Mouse (Mus musculus) thymus, postnatal 25 days (tissue): ENCODE data around the gene Hist2h2aa1.

Source experiments
- DNase-seq: peaks from one replicate; pipeline ENCODE4 v3.0.0; 2022

Hist2h2aa1 gene

DNA sequence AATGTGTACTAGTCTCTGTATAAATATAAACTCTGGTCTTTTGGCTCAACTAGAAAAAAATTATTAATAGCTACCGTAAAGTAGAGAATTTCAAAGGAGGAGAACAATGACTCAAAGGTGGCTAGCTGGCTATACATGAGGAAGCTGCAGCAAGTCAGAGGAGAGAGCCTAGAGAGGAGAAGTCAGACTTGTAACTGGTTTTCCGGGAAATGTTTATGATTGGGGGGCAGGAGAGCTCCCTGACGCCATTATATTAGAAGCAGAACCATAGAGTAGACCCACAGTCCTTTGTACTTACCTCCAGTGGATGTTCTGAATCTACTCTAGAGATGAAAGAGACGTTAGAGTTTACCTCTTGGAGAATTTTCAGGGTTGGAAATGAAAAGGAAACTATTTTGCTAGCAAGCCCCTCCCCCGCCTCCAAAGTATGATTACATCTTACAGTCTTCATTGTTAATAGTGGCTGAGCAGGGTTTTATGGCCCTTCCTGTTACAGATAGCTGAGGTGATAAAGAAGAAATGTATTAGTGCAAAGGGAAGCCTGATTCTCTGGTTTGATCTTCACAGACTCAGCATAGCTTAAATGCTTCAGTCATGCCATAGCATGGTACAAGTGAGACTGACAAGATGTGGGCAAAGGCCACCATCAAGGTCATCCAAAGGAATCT, 10.8 kb downstream of the Hist2h2aa1 start:
- DNase-seq, result no peak

DNA sequence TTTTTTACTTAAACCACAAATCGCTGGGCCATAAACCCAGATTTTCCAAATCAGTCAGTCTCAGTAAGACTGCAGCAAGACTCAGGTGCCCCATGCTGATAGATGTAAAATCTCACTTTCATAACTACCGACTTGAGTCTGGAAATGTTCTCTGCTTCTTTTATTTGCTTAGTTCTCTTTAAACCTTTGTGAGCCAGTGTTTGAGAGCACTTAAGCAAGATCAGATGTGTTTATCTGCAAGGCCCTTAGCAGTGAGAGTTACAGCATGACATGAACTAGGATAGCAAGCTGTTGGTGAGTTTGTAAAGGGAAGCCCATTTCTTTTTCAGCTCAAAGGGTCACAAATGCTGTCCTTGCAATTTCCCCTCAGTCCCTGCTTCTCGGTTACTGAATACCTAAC, 11.9 kb downstream of the Hist2h2aa1 start:
- no peak for DNase-seq

DNA sequence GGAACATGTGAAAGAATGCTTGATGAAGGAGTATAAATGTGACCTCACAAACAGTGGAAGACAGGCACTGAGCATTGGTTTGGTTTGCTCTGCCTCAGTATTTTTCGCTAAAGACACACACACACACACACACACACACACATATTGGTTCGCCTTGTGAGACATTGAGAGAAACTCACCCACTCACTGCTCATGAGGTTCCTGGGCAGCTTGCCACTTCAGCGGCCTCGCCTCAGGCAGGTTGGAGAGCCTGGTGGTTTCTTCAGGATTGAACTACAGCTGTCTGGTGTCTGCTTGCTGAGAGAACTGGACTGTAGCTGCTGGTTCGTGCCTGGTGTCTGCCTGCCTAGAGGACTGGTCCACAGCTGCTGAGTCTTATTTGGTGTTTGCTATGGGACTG, 14.9 kb downstream of the Hist2h2aa1 start:
- DNase-seq, result no peak

DNA sequence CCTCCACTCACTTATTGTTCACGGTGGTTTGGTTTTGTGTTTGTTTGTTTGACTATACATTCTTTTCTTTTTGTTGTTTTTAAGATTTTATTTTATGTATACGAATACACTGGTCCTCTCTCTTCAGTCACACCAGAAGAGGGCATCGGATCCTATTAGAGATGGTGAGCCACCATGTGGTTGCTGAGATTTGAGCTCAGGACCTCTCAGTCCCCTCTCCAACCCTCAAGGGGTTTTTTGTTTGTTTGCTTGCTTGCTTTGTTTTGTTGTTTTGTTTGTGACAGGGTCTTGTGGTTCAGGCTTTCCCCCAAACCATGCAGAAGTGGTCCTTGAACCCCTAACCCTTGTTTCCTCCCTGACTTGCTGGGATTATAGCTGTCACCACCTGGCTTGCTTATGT, 16.3 kb downstream of the Hist2h2aa1 start:
- DNase-seq, result no peak

DNA sequence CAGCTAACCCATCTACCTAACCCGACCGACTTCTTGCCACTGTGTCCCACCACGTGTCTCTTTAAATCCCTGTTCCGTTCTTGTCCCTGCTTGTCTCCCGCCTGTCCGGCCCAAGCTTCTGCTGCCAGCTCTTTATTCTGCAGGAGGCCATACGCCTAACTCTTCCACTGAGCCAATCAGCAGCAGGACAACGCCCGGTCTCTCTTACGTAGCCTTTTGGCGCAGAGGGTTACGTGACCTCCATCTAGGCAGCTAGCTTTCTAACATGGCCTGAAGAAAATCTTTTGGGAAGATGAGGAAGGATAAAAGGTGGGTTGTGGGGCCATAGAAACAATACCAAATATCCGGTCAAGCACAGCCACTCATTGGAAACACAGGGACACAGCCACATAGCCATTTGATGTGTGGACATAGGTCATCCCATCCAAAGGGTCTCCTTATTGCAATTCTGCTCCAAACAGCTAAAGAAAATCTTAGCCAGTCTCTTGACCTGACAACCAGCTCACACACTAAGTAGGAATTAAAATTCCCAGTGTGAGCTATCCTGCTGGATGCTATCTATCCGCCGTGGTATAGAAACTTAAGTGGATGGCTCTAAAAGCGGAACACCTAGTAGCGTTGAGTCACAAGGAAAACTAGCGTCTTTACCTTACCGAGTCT, 17.0 kb downstream of the Hist2h2aa1 start:
- DNase-seq, result peak; percentile 60

GRCm38 (mm10) chr3:96262979-96263550, 17.8 kb downstream of the Hist2h2aa1 start, which contains the start of gene Hist2h4:
Hist2h4 (minus strand) TSS chr3:96263311.
- peak; percentile 96 for DNase-seq

DNA sequence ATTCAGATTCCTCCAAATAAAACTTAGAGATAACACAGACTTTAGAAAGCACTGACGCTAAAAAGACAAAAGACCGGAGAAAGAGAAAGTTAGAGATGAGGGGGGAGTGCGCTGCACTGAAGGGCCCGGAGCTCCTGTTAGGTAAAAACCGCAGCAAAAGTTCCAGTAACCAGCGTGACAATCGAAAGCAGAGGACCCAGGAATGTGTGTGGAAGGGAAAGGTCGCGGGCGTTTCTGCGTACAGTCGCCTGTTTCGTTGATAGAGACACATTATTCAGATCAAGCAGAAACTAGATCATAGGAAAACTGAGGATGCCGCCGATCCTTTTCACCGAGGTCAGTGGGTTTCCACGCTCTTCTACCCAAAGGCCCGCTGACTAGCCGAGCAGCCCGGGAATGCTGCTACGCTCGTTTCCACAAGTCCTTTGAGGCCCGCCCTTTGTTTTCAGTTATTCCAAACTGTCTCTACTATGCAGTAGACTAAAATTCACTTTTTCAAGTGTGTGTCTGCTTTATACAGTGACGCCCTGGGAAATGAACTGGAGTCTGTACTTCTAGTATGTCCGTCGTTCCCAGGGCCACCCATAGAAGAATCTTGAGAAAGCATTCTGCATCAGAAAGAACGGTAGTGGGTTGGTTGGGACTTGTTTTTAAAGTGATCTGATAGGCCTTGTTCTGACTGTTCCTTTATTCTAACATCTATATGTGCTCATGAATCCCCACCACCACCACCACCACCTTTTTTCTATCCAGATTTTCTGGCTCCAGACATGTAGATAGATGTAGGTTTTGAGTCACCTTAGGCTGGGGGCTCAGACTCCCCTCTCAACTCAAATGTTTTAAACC, 18.5 kb downstream of the Hist2h2aa1 start:
- DNase-seq, result peak; percentile 65

GRCm38 (mm10) chr3:96264404-96264949, 19.2 kb downstream of the Hist2h2aa1 start:
- DNase-seq, result peak; percentile 42

- no peak for DNase-seq
Measured at GRCm38 (mm10) chr3:96266132-96266710, 20.9 kb downstream of the Hist2h2aa1 start.

- no peak for DNase-seq
Measured at GRCm38 (mm10) chr3:96267541-96267940, 22.2 kb downstream of the Hist2h2aa1 start.

DNA sequence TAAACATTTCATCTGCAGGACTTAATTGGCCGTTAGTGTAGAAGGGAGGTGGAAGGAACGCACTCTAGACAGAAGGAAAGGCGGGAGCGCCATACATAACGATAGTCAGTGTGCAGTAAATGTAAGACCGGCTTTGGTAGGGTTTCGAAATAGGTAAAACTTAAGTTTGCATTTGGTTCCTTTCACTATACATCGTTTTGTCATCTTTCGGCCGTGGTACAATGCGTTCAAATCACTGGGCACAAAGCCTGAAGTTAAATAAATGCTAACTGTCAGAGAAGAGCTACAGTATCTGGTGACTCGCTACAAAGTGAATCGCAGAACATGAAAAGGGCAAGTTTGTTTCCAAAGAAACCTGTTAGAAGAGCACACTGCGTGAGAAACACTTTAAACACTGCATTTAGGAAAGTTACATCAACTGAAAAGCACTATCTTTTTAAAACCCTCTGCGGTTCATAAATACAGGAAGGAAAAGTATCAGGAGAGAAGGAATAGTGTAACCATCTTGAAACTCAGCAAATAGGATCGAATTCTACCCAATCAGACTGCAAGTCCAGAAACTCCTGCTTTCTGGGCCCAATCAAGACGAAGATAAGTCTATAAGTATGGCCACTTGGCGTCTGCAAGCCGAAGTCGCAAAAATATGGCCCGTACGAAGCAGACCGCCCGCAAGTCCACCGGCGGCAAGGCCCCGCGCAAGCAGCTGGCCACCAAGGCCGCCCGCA, 22.9 kb downstream of the Hist2h2aa1 start, which contains the start of gene Hist2h3b:
TSS of gene Hist2h3b (plus strand) at position 604 of the 725 bp plus-strand sequence.
- DNase-seq, result peak; percentile 85

DNA sequence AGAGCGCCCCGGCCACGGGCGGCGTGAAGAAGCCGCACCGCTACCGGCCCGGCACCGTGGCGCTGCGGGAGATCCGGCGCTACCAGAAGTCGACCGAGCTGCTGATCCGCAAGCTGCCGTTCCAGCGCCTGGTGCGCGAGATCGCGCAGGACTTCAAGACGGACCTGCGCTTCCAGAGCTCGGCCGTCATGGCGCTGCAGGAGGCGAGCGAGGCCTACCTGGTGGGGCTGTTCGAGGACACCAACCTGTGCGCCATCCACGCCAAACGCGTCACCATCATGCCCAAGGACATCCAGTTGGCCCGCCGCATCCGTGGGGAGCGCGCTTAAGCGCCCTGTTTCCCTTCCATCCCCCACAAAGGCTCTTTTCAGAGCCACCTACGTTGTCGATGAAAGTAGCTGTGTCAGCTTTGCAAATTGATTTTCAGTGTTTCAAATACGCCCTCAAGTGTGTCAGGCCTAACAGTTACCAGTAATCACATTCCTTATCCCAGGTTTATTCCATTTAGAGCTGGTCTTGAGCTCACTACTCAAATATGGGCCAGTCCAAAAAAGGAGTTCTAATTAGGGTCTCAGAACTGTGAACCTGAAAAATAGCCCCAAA, 23.6 kb downstream of the Hist2h2aa1 start:
- DNase-seq, result peak; percentile 56

DNA sequence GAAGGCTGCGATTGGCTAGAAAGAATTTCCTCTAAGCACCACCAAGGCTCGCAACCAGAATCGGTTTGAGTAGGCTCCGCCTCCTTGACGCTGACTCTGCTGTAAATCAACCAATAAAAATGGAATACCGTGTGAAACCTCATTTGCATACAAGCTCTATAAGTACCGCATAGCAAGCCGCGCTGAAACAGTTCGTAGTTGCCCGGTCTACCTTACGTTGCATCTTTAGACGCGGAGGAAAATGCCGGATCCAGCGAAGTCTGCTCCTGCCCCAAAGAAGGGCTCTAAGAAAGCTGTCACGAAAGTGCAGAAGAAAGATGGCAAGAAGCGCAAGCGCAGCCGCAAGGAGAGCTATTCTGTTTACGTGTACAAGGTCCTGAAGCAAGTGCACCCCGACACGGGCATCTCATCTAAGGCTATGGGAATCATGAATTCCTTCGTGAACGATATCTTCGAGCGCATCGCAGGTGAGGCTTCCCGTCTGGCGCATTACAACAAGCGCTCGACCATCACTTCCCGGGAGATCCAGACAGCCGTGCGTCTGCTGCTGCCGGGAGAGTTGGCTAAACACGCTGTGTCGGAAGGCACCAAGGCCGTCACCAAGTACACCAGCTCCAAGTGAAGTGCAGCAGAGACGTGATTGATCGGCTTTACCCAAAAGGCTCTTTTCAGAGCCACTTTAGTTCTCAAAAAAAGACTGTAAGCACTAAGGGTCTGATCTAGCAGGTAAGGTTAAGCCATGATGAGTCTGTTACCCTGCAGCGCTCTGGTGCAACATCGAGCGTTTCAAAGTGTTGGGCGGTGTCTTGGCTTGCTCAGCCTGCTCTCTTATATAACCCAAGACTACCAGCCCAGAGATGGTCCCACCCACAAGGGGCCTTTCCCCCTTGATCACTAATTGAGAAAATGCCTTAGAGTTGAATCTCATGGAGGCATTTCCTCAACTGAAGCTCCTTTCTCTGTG, 24.5 kb downstream of the Hist2h2aa1 start, which contains the start of gene Hist2h2bb:
TSS of gene Hist2h2bb (plus strand) at position 242 of the 964 bp plus-strand sequence.
- DNase-seq, result peak; percentile 93

DNA sequence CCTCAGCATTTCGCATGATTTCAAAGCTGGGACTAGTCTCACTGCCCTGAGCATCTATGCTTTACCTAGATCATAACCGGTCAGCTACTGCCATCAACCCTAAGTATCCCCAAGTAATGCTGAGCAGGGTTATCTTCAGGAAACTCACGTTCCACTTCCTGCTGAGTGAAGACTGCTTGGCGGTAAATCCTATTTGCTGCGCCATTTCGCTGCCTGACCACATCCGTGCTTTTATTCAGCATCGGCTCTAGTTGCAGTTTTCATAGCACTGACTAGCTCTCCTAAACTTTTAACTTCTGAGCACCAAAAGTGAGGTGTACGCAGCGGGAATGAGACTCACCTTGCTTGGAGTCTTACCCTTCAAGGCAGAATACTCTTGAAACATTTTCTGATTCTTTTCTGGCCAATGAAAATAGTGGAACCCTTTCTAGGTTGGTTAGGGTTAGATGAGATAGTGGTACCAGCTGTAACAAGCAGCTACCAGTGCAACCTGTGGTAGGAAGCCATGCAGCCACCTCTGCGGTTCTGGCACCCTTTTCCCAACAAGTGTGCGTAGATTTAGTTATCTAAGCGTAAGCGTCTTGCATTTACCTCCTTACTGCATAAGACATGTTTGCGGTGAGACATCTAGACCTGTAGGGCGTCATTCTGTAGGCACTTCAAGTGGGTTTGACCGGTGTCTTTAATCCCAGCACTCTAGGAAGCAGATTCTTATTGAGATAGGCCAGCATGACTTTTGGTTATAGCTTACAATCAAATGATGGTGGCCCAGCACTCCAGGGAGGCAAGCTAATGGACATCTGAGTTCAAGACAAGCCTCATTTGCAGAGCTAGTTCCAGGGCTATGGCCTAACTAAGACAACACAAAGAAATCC, 28.5 kb downstream of the Hist2h2aa1 start:
- DNase-seq, result peak; percentile 63

- peak; percentile 85 for DNase-seq
Measured at GRCm38 (mm10) chr3:96277428-96277799, 32.1 kb downstream of the Hist2h2aa1 start.

DNA sequence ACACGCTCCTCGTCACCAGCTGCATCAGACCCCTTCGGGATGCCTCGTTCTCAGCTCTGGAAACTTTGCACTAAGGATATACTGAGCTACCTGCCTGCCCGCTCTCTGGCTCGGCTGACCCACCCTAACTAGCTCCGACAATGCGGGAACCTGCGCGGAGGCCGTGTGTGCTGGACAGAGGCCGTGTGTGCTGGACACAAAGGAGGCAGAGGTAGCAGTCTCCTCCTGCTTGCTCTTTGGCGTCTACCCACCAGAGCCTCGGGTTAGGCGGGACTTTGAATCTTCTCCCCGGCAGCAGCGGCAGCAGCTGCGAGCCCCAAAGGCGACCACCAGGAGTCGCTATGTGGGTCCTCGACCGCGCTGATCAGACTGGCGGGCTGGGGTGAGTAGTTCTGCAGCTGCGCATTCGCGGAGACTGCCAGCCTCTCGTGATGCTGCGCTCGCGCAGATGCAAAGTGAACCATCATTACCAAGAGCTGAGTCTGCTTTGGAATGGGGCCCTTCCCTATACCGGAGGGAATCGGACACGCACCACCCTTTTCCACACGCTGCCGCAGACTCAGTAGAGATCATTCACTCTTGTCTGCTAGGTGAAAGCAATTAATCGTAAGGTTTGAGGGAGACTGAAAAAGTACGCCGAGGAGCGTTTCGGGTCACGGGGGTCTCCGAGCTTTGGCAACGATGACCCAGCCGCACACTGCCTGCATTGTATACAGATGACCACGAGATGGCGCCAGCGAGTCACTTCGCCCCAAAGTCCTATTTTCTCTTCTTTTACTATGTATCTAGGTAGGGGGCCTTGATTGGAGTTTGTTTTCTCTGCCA, 32.7 kb downstream of the Hist2h2aa1 start:
- peak; percentile 96 for DNase-seq

DNA sequence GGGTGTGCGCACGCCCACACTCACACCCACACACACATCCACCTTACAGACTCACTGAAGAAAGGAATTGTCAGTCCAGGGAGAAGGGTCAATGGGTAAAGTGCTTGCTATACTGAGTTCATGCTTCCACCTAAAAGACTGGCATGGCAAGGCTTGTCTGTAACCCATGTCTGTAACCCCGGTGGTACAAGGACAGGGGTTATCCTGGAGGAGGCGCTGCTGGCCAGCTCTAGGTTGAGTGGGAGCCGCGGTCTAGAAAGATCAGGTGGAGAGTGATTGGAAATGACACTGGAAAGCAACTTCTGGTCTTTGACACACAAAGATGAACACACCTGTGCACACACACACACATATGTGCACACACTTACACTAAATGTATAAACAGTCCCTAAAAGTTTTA, 35.4 kb downstream of the Hist2h2aa1 start:
- DNase-seq, result no peak

GRCm38 (mm10) chr3:96284457-96284856, 39.2 kb downstream of the Hist2h2aa1 start:
- DNase-seq, result no peak
